9 mouse cellular contexts compared by ENCODE assay signal in the genomic region with DNA sequence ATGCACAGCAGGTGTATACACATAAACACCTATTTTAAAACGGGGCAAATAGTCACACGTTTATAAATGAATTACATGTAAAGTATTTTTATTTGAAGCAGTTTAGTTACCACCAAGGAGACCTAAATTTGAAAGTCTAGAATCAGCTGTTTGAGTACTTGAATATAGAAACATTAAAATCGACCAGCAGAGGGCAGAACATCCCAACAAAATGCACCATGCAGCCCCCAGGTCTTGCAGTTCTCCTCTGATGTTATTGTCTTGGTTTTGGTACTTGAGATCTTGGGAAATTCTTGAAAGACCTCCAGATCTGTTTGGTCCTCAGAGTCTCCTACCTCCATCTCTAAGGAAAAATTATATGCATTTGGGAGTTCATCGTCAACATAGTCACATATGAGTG.
DNase-seq lines count a peak whose midpoint lies in the region; ATAC-seq and TF ChIP-seq lines count a peak whose summit lies in the region.
"Had no signal": no experiment of that assay in that cellular context is flagged by ENCODE, and none has a peak within 500 bp of the region (broad histone marks: within the 10 kb centered on the region; RNA-seq: fewer than 3 reads in every experiment).

No protein-coding gene starts in this region.

- H3K4me2 ChIP-seq in kidney, embryonic 14.5 days (replicated peaks; ENCODE audit: low read depth, low read length) = no peak overlapping the region
- H3K4me2 ChIP-seq in forebrain, postnatal 0 days (ENCODE audit: low read depth) = no peak overlapping the region
- H3K4me2 ChIP-seq: embryonic facial prominence, embryonic 12.5 days had no signal

- H3K4me1 ChIP-seq in kidney, embryonic 14.5 days (ENCODE audit: control insufficient read depth, insufficient read depth, low read length) = no peaks in the 10 kb centered on the region
- no peaks in the 10 kb centered on the region for H3K4me1 ChIP-seq in E14TG2a.4 (replicated peaks; ENCODE audit: low read depth, low read length)
- no peaks in the 10 kb centered on the region for H3K4me1 ChIP-seq in forebrain, postnatal 0 days (ENCODE audit: insufficient read depth)
- H3K4me1 ChIP-seq: embryonic facial prominence, embryonic 12.5 days had no signal

- 30% methylated on average over 4 of the region's 4 CpGs for WGBS in kidney, embryonic 14.5 days
- 33% methylated on average over 4 of the region's 4 CpGs for WGBS in forebrain, postnatal 0 days

- no peak overlapping the region for H3K27ac ChIP-seq in kidney, embryonic 14.5 days (ENCODE audit: low read depth, low read length)
- H3K27ac ChIP-seq in forebrain, postnatal 0 days (ENCODE audit: low read depth, low read length) = no peak overlapping the region
- H3K27ac ChIP-seq: embryonic facial prominence, embryonic 12.5 days had no signal

- H3K4me3 ChIP-seq in kidney, embryonic 14.5 days (ENCODE audit: low read length) = no peak overlapping the region
- no peak overlapping the region for H3K4me3 ChIP-seq in E14TG2a.4 (replicated peaks; ENCODE audit: low read length)
- H3K4me3 ChIP-seq in forebrain, postnatal 0 days (ENCODE audit: low read depth, low read length) = no peak overlapping the region
- H3K4me3 ChIP-seq: embryonic facial prominence, embryonic 12.5 days had no signal

- H3K9ac ChIP-seq in kidney, embryonic 14.5 days (ENCODE audit: low read depth, low read length) = no peak overlapping the region
- no peak overlapping the region for H3K9ac ChIP-seq in forebrain, postnatal 0 days
- H3K9ac ChIP-seq: embryonic facial prominence, embryonic 12.5 days had no signal

- no peaks in the 10 kb centered on the region for H3K27me3 ChIP-seq in kidney, embryonic 14.5 days (ENCODE audit: control insufficient read depth, insufficient read depth, low read length)
- no peaks in the 10 kb centered on the region for H3K27me3 ChIP-seq in E14TG2a.4 (ENCODE audit: insufficient read depth, low read length)
- H3K27me3 ChIP-seq in forebrain, postnatal 0 days (ENCODE audit: insufficient read depth, low read length) = no peaks in the 10 kb centered on the region
- H3K27me3 ChIP-seq: embryonic facial prominence, embryonic 12.5 days had no signal

- H3K36me3 ChIP-seq in kidney, embryonic 14.5 days (ENCODE audit: control insufficient read depth, insufficient read depth, low read length) = no peaks in the 10 kb centered on the region
- no peaks in the 10 kb centered on the region for H3K36me3 ChIP-seq in E14TG2a.4 (ENCODE audit: insufficient read depth, low read length)
- no peaks in the 10 kb centered on the region for H3K36me3 ChIP-seq in forebrain, postnatal 0 days (ENCODE audit: insufficient read depth)
- H3K36me3 ChIP-seq: embryonic facial prominence, embryonic 12.5 days had no signal

- no peak; the same call in 1 of the 2 replicates for ATAC-seq in kidney, embryonic 14.5 days (ENCODE audit: low FRiP score, low TSS enrichment)
- ATAC-seq in forebrain, postnatal 0 days = peak; percentile 70

- peak; percentile 24 for TF ChIP-seq CTCF in E14TG2a.4 (conservative IDR thresholded peaks at IDR 0.05; ENCODE audit: low read length)
- TF ChIP-seq CTCF in forebrain, postnatal 0 days (IDR thresholded peaks at IDR 0.05; ENCODE audit: low read depth) = peak; percentile 62

- H3K9me3 ChIP-seq in kidney, embryonic 14.5 days (ENCODE audit: control insufficient read depth, low read length) = no peaks in the 10 kb centered on the region
- 0 out of 2 replicates have a peak, but pooled peaks cover 6% of the 10 kb centered on the region for H3K9me3 ChIP-seq in E14TG2a.4 (ENCODE audit: low read length)
- no peaks in the 10 kb centered on the region for H3K9me3 ChIP-seq in forebrain, postnatal 0 days (ENCODE audit: low read length)
- H3K9me3 ChIP-seq: embryonic facial prominence, embryonic 12.5 days had no signal

- DNase-seq in kidney, postnatal 10 days = peak; percentile 11
- peak; percentile 50 for DNase-seq in 416B (ENCODE audit: low read depth)
- DNase-seq in forebrain, postnatal 0 days = peak; percentile 69
- no peak for DNase-seq in T-cell, adult 2 months (ENCODE audit: low spot score)
- DNase-seq in thymus, postnatal 14 days = no peak
- no peak for DNase-seq in layer of hippocampus, adult 8-10 months (ENCODE audit: low spot score in 2 of 2)

Comparison
In these comparisons a context has a peak if more than half of its experiments do, and no peak if none do; other contexts are left out.
1. DNase-seq: peak in kidney, postnatal 10 days (single experiment), 416B (single experiment) and forebrain, postnatal 0 days (single experiment); none in T-cell, adult 2 months (single experiment), thymus, postnatal 14 days (single experiment) and layer of hippocampus, adult 8-10 months (0 of 2).